Mouse (Mus musculus) stomach, postnatal 0 days (tissue): ENCODE measurements around the gene Drg1. TPM values are rescaled to one million over a fixed set of nuclear protein-coding genes. Genes with fewer than 3 reads are reported as not detected.

Experiments
- ATAC-seq: fragments of 200-750 bp; cut with Nextera tagmentation; 2 replicates; pipeline ENCODE4 v1.8.0; 2017; ENCODE audit not compliant: low FRiP score, low TSS enrichment
- DNase-seq: peaks from one replicate; pipeline ENCODE4 v3.0.0-alpha.2; 2016; ENCODE audit warnings: low spot score
- H3K27ac ChIP-seq: fragments of 300-500 bp; sonication (generic); replicated peaks from 2 replicates; pipeline ENCODE4 v1.5.1; 2014; ENCODE audit warnings: mild to moderate bottlenecking, control low read depth
- H3K27me3 ChIP-seq: fragments of 300-500 bp; sonication (generic); 2 replicates; pipeline ENCODE4 v1.6.1; 2014; ENCODE audit warnings: low read length; ENCODE audit not compliant: control insufficient read depth, insufficient read depth
- H3K36me3 ChIP-seq: fragments of 300-500 bp; sonication (generic); 2 replicates; pipeline ENCODE4 v1.6.1; 2014; ENCODE audit warnings: low read length, mixed read lengths; ENCODE audit not compliant: control insufficient read depth, insufficient read depth
- H3K4me1 ChIP-seq: fragments of 300-500 bp; sonication (generic); replicated peaks from 2 replicates; pipeline ENCODE4 v1.6.1; 2014; ENCODE audit warnings: antibody characterized with exemption; ENCODE audit not compliant: control insufficient read depth, insufficient read depth
- H3K4me2 ChIP-seq: fragments of 300-500 bp; sonication (generic); replicated peaks from 2 replicates; pipeline ENCODE4 v1.6.1; 2014; ENCODE audit warnings: low read depth, mild to moderate bottlenecking, control low read depth, moderate library complexity
- H3K4me3 ChIP-seq: fragments of 300-500 bp; sonication (generic); 2 replicates; pipeline ENCODE4 v1.5.1; 2014; ENCODE audit warnings: low read depth, low read length, control low read depth
- H3K9ac ChIP-seq: fragments of 300-500 bp; sonication (generic); 2 replicates; pipeline ENCODE4 v1.6.1; 2014; ENCODE audit warnings: mild to moderate bottlenecking, low read length, control low read depth, mixed read lengths
- H3K9me3 ChIP-seq: fragments of 300-500 bp; sonication (generic); 2 replicates; pipeline ENCODE4 v1.6.1; 2016; ENCODE audit warnings: low read length; ENCODE audit not compliant: control insufficient read depth
- CTCF ChIP-seq: IDR thresholded peaks from 2 replicates; pipeline ENCODE4 v1.5.1; 2016; ENCODE audit warnings: antibody characterized with exemption, low read depth, mild to moderate bottlenecking, moderate library complexity
- EP300 ChIP-seq: optimal IDR thresholded peaks from 2 replicates; pipeline ENCODE3; 2016; ENCODE audit warnings: antibody characterized with exemption
- WGBS: fragments of 180-500 bp; shearing (Covaris S2); extraction: QIAGEN DNeasy Blood & Tissue Kit; methylation state at CpG from one replicate; pipeline ENCODE4 v1.1.7; 2014; 5-methylcytosine and 5-hydroxymethylcytosine counted together
- polyA plus RNA-seq: library from polyadenylated mRNA; unstranded; fragments of >200 nt; fragmentation: Nextera tagmentation; extraction: Ambion mirVana; gene quantifications from 2 replicates; pipeline ENCODE4 v1.2.1, GENCODE M21; 2015

Drg1 gene
- polyA plus RNA-seq, 1 experiment from 2014 or later = 109 TPM

DNA sequence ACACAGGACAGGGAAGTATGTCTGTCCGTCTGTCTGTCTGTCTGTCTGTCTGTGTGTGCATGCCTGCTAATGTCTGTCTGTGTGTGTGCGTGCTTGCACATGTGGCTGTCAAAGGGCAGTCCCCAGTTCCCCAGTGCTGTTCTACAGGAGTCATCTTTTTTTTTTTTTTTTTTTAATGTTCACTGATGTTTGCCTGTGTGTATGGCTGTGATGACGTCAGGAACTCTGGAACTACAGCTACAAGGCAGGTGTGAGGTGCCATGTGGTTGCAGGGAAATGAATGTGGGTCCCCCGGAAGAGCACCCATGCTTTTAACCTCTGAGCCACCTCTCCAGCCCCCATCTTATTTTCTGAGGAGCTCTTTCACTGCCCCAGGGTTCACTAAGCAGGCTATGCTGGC is 43.7 kb upstream of the Drg1 start:
- H3K4me2 ChIP-seq = no peak overlapping the region
- H3K4me1 ChIP-seq = no peaks in the 10 kb centered on the region
- DNase-seq (no peak), ATAC-seq (no peak)
- WGBS = 81% methylated on average over 4 of the region's 4 CpGs
- no peak for TF ChIP-seq CTCF
- TF ChIP-seq EP300 = no peak
- peaks cover 32% of the 10 kb centered on the region for H3K36me3 ChIP-seq
- H3K4me3 ChIP-seq = no peak overlapping the region
- no peaks in the 10 kb centered on the region for H3K9me3 ChIP-seq
- H3K27ac ChIP-seq = no peak overlapping the region
- no peak overlapping the region for H3K9ac ChIP-seq
- H3K27me3 ChIP-seq = no peaks in the 10 kb centered on the region

DNA sequence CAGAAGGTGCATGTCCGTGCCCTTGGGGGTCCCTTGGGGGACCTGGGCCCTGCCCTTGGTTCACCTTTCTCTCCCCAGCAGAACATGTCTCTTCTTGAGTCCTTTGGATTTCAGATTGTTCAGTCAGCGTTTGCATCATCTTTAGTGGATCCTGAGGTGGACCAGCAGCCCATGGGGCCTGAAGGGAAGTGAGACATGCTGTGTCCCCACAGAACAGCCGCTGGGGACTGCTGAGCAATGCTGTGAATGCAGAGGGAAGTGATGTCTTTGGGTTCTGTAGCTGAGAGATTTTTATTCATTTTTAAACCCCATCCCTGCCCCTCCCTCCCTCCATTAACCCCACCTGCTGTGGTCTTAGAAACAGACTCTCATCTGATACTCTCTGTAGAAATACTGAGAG is 41.7 kb upstream of the Drg1 start:
- Histone ChIP-seq H3K27ac (no peak overlapping the region), H3K4me2 (no peak overlapping the region), H3K36me3 (peaks cover 32% of the 10 kb centered on the region), H3K4me1 (no peaks in the 10 kb centered on the region), H3K9me3 (no peaks in the 10 kb centered on the region), H3K27me3 (no peaks in the 10 kb centered on the region), H3K9ac (no peak overlapping the region), H3K4me3 (no peak overlapping the region)
- no peak for ATAC-seq
- 84% methylated on average over 3 of the region's 3 CpGs for WGBS
- TF ChIP-seq EP300 = no peak
- no peak for TF ChIP-seq CTCF
- DNase-seq = no peak

DNA sequence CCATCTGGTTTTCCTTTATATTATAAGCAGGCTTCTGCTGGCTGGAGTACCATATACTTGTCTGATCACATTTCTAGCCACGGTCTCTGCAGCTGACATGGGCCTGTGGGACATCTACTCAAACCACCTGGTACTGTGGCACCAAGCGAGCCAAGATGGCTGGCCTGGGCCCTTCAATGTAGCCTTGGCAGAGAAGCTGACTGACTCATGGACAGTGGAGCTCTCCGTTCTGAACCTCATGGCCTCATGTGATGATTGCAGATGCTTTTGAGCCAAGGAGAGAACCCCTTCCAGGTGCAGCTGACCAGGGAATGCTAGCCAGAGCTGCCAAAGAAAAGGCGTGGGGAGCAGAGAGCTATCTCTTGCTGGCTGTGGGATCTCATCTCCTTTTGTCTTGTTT is 39.6 kb upstream of the Drg1 start:
- H3K36me3 ChIP-seq = peaks cover 34% of the 10 kb centered on the region
- no peak overlapping the region for H3K27ac ChIP-seq
- DNase-seq (no peak), ATAC-seq (no peak)
- no peak overlapping the region for H3K9ac ChIP-seq
- H3K4me1 ChIP-seq = no peaks in the 10 kb centered on the region
- 91% methylated on average over 4 of the region's 4 CpGs for WGBS
- H3K27me3 ChIP-seq = no peaks in the 10 kb centered on the region
- H3K9me3 ChIP-seq = no peaks in the 10 kb centered on the region
- H3K4me3 ChIP-seq = no peak overlapping the region
- no peak overlapping the region for H3K4me2 ChIP-seq
- TF ChIP-seq EP300 = no peak
- TF ChIP-seq CTCF = no peak

DNA sequence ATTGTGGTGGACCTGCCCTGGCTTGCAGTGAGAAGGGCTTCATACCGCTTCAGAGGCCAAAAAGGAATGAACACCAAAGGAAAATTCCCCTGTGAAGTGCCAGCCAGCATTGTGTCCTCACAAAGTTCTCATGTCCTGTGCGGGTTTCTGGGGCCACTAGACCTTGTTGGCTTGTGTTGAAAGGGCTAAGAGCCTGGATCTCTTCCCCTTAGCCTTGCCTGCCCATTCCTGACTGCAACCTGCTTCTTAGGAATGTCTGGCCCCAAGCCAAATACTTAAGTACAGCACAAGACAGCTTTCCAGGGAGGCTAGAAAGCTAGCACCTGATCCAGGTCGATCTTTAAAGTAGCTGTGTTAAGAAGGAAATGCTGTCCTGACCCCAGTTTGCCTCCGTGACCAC is 36.6 kb upstream of the Drg1 start:
- Histone ChIP-seq H3K4me2 (no peak overlapping the region), H3K36me3 (peaks cover 47% of the 10 kb centered on the region), H3K9me3 (no peaks in the 10 kb centered on the region), H3K4me3 (no peak overlapping the region), H3K4me1 (no peaks in the 10 kb centered on the region), H3K27ac (no peak overlapping the region), H3K27me3 (no peaks in the 10 kb centered on the region), H3K9ac (no peak overlapping the region)
- TF ChIP-seq EP300 (no peak), CTCF (no peak)
- DNase-seq (no peak), ATAC-seq (0 out of 2 replicates have a peak, but pooled peaks have one; percentile 27)
- WGBS = 48% methylated on average over 4 of the region's 4 CpGs

DNA sequence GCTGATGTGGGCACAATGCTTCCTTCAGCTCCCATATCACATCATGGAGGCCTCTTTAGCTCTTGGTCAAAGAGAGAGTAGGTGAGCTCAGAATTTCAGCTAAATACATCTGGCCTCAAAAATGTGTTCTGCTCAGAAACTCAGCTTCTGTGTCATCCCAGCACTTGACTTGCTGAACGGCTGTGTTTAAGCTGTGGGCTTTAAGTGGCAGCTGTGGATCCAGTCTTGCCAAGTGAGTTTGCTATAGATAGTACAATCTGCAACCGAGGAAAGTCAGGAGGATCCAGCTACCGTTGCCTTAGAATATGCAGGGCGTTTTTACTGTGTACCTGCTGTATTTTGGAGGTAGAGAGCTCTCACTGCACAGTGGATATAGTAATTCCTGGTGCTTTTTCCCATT is 36.2 kb upstream of the Drg1 start:
- no peaks in the 10 kb centered on the region for H3K4me1 ChIP-seq
- no peak for DNase-seq
- 46% methylated on average over 4 of the region's 4 CpGs for WGBS
- no peak overlapping the region for H3K9ac ChIP-seq
- H3K9me3 ChIP-seq = no peaks in the 10 kb centered on the region
- H3K27ac ChIP-seq = no peak overlapping the region
- no peak for ATAC-seq
- H3K27me3 ChIP-seq = no peaks in the 10 kb centered on the region
- peaks cover 43% of the 10 kb centered on the region for H3K36me3 ChIP-seq
- TF ChIP-seq CTCF = no peak
- TF ChIP-seq EP300 = no peak
- H3K4me3 ChIP-seq = no peak overlapping the region
- H3K4me2 ChIP-seq = no peak overlapping the region

DNA sequence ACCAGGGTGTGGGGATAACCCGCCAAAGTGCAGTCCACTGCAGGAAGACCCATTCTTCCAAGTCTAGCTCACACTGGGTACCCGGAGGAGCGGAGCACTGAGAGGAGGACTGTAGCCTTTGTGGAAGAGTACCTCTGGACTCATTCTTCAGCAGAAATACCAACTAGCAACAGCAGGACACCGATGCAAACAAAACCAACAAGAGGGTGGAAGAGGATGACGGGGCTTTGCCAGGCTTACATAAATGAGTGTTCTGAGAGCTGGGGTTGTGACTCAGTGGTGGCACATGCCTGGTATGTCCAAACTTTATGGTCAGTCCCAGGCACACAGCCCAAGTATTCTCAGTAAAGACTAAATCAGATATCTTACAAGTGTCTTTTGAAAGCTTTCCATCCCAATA is 34.9 kb upstream of the Drg1 start:
- H3K36me3 ChIP-seq = peaks cover 35% of the 10 kb centered on the region
- WGBS = 90% methylated on average over 5 of the region's 5 CpGs
- no peaks in the 10 kb centered on the region for H3K4me1 ChIP-seq
- H3K4me2 ChIP-seq = no peak overlapping the region
- H3K27me3 ChIP-seq = no peaks in the 10 kb centered on the region
- DNase-seq = no peak
- H3K9me3 ChIP-seq = no peaks in the 10 kb centered on the region
- no peak for ATAC-seq
- H3K4me3 ChIP-seq = no peak overlapping the region
- H3K27ac ChIP-seq = no peak overlapping the region
- no peak overlapping the region for H3K9ac ChIP-seq
- no peak for TF ChIP-seq EP300
- TF ChIP-seq CTCF = no peak
